Comparison of ENCODE assay signal across 18 mouse cellular contexts in genomic region chr9:49654470-49654869, GRCm38 (mm10).
"Had no signal": no experiment of that assay in that cellular context is flagged by ENCODE, and none has a peak within 500 bp of the region (broad histone marks: within the 10 kb centered on the region; RNA-seq: fewer than 3 reads in every experiment).

No protein-coding gene starts in this region.

- H3K9me3 ChIP-seq: liver, embryonic 13.5 days; neural tube, embryonic 12.5 days; neural tube, embryonic 15.5 days had no signal

- H3K27ac ChIP-seq: kidney, embryonic 15.5 days; liver, embryonic 13.5 days; neural tube, embryonic 12.5 days; neural tube, embryonic 15.5 days; stomach, postnatal 0 days had no signal

- H3K27me3 ChIP-seq: kidney, embryonic 15.5 days; liver, embryonic 13.5 days; neural tube, embryonic 12.5 days; neural tube, embryonic 15.5 days had no signal

- DNase-seq: kidney, postnatal 10 days; kidney, postnatal 36 days; layer of hippocampus, adult 9-11 months; liver, embryonic 13.5 days; lung, adult 2 months; lung, postnatal 14 days; lung, postnatal 4 days; midbrain, embryonic 14.5 days; right cerebral cortex, adult 18-20 months; right cerebral cortex, postnatal 14 days; right cerebral cortex, postnatal 4 days; thymus, adult 2 months; thymus, postnatal 14 days; thymus, postnatal 4 days had no signal

- H3K9ac ChIP-seq: kidney, embryonic 15.5 days; liver, embryonic 13.5 days; neural tube, embryonic 12.5 days; neural tube, embryonic 15.5 days had no signal

- H3K4me3 ChIP-seq: kidney, embryonic 15.5 days; liver, embryonic 13.5 days; neural tube, embryonic 12.5 days; neural tube, embryonic 15.5 days had no signal

- H3K4me1 ChIP-seq: kidney, embryonic 15.5 days; liver, embryonic 13.5 days; neural tube, embryonic 12.5 days had no signal

- H3K36me3 ChIP-seq: liver, embryonic 13.5 days; neural tube, embryonic 12.5 days; neural tube, embryonic 15.5 days had no signal
